Mouse (Mus musculus) E14TG2a.4 (cell line): ENCODE results near the gene Ctdsp2.
A peak's percentile ranks its signal among the peaks of the same experiment; 100 is the strongest.

Experiments
- H3K27me3 ChIP-seq: 2 replicates; pipeline ENCODE4 v1.6.1; 2014; ENCODE audit warnings: low read length, control low read depth; ENCODE audit not compliant: insufficient read depth
- H3K36me3 ChIP-seq: 2 replicates; pipeline ENCODE4 v1.6.1; 2014; ENCODE audit warnings: low read length, control low read depth; ENCODE audit not compliant: insufficient read depth
- H3K4me1 ChIP-seq: replicated peaks from 2 replicates; pipeline ENCODE4 v1.6.1; 2014; ENCODE audit warnings: low read depth, low read length, control low read depth
- H3K4me3 ChIP-seq: replicated peaks from 2 replicates; pipeline ENCODE4 v1.5.1; 2014; ENCODE audit warnings: mild to moderate bottlenecking, low read length
- H3K9me3 ChIP-seq: 2 replicates; pipeline ENCODE4 v1.6.1; 2014; ENCODE audit warnings: low read length, control low read depth
- CTCF ChIP-seq: conservative IDR thresholded peaks from 2 replicates; pipeline ENCODE4 v1.5.1; 2014; ENCODE audit warnings: low read length
- NANOG ChIP-seq: IDR thresholded peaks from 2 replicates; pipeline ENCODE4 v1.6.1; 2014; ENCODE audit warnings: borderline replicate concordance, low read length, mixed read lengths
- POU5F1 ChIP-seq: IDR thresholded peaks from 2 replicates; pipeline ENCODE4 v1.6.1; 2014; ENCODE audit warnings: low read length, borderline replicate concordance

Gene Ctdsp2

GRCm38 (mm10) chr10:127040569-127041214 lies 62.2 kb downstream of the Ctdsp2 start:
- peaks cover 36% of the 10 kb centered on the region for H3K36me3 ChIP-seq
- H3K9me3 ChIP-seq, result no peaks in the 10 kb centered on the region
- 0 out of 2 replicates have a peak, but pooled peaks cover 4% of the 10 kb centered on the region for H3K27me3 ChIP-seq
- peaks cover 79% of the 10 kb centered on the region for H3K4me1 ChIP-seq
- H3K4me3 ChIP-seq, result peak overlapping the region; percentile 93
- TF ChIP-seq POU5F1, result no peak
- no peak for TF ChIP-seq NANOG
- TF ChIP-seq CTCF, result no peak

DNA sequence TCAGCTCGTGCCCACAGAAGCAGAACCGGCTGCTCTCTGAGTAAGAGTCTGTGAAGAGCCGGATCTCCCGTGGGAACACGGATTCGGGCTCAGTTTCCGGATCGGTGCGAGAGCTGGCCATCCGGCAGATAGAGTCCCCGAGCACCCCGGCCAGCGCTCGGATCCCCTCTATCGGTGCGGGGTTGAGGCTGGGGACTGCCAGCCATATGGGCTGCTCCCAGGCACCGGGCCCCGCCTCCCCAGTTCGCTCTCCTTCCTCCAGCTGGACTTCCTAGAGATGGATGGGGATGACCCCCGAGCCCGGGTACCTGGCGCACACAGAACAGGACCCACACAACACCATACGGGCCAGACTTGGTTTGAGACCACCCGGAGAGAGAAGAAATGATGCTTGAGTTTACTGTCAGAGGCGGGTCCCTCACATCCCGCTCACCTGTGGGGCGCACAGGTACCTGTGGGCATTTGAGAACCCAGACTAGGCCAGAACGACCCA lies 62.8 kb downstream of the Ctdsp2 start, which contains the start of the genes Mettl1 and Eef1akmt3:
Gene Mettl1 (plus strand): TSS at position 141 of the 493 bp plus-strand sequence.
Gene Eef1akmt3 (minus strand): TSS at position 240 of the 493 bp plus-strand sequence.
- Histone ChIP-seq H3K27me3 (0 out of 2 replicates have a peak, but pooled peaks cover 2% of the 10 kb centered on the region), H3K4me3 (peak within 1 kb of the TSS; percentile 93), H3K36me3 (peaks cover 38% of the 10 kb centered on the region), H3K4me1 (peaks cover 80% of the 10 kb centered on the region), H3K9me3 (no peaks in the 10 kb centered on the region)
- TF ChIP-seq CTCF (no peak), POU5F1 (no peak), NANOG (no peak)

DNA sequence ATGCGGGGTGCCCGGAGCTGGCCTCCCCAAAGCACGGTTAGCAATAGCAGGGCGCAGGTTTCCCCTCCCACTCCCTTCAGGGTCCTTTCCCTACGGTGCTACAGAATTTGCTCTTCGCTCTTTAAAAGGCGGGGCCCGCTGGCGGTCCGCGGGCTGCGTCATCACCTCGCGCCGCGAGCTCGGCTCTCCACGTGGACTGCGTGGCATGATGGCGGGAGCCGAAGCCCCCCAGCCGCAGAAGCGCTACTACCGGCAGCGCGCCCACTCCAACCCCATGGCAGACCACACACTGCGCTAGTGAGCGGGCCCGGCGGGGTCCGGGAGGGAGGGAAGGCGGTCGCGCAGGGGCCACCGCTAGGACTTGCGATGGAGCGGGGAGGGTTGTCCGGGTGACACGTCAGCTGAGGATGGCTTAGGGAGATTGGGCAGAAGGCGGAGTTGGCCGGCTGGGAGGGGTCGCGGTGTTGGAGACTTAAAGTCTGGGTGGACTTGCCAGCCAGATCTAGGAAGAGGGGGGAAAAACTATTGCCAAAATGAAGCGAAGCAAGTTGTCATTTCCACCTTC lies 63.3 kb downstream of the Ctdsp2 start:
- 0 out of 2 replicates have a peak, but pooled peaks cover 2% of the 10 kb centered on the region for H3K27me3 ChIP-seq
- TF ChIP-seq CTCF, result no peak
- TF ChIP-seq POU5F1, result no peak
- TF ChIP-seq NANOG, result no peak
- peaks cover 42% of the 10 kb centered on the region for H3K36me3 ChIP-seq
- peaks cover 80% of the 10 kb centered on the region for H3K4me1 ChIP-seq
- H3K4me3 ChIP-seq, result peak overlapping the region; percentile 93
- H3K9me3 ChIP-seq, result no peaks in the 10 kb centered on the region

- peaks cover 2% of the 10 kb centered on the region; the same call in 1 of the 2 replicates for H3K27me3 ChIP-seq
- peaks cover 76% of the 10 kb centered on the region for H3K4me1 ChIP-seq
- H3K36me3 ChIP-seq, result peaks cover 47% of the 10 kb centered on the region
- no peak for TF ChIP-seq CTCF
- TF ChIP-seq POU5F1, result no peak
- TF ChIP-seq NANOG, result no peak
- peak overlapping the region; percentile 93 for H3K4me3 ChIP-seq
- H3K9me3 ChIP-seq, result no peaks in the 10 kb centered on the region
These were observed 64.1 kb downstream of the Ctdsp2 start for GRCm38 (mm10) chr10:127042468-127043115.

- Histone ChIP-seq H3K27me3 (peaks cover 8% of the 10 kb centered on the region), H3K4me3 (peak overlapping the region; percentile 93), H3K9me3 (no peaks in the 10 kb centered on the region), H3K36me3 (peaks cover 53% of the 10 kb centered on the region), H3K4me1 (peaks cover 76% of the 10 kb centered on the region)
- TF ChIP-seq NANOG (no peak), CTCF (no peak), POU5F1 (no peak)
These were observed 64.7 kb downstream of the Ctdsp2 start for GRCm38 (mm10) chr10:127043187-127043586.

DNA sequence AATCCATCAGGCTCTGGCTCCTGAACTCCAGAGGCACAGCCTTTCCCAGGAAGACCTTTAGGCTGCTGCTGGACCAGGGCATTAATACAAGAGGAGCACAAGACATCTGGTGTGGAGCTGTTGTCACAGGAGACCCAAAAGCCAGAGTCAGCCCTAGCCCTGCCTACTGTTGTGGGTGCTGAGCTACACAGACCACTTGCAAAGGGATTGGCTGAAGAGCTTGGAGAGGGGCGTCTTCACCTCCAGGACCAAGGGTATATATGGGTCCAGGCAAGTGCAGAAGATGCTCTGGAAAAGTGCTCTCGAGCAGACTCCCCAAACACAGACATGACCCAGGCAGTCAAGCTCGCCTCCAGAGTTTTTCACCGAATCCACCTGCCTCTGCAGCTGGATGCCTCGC lies 69.4 kb downstream of the Ctdsp2 start, which contains the start of gene Cyp27b1:
Gene Cyp27b1 (plus strand): TSS at position 297 of the 400 bp plus-strand sequence.
- TF ChIP-seq NANOG (no peak), POU5F1 (no peak), CTCF (no peak)
- Histone ChIP-seq H3K27me3 (peaks cover 43% of the 10 kb centered on the region), H3K4me3 (peak within 1 kb of the TSS; percentile 64), H3K4me1 (peaks cover 62% of the 10 kb centered on the region), H3K9me3 (peaks cover 12% of the 10 kb centered on the region), H3K36me3 (peaks cover 50% of the 10 kb centered on the region)

GRCm38 (mm10) chr10:127048608-127049394 lies 70.3 kb downstream of the Ctdsp2 start:
- H3K4me1 ChIP-seq, result peaks cover 61% of the 10 kb centered on the region
- no peak for TF ChIP-seq CTCF
- no peak for TF ChIP-seq NANOG
- TF ChIP-seq POU5F1, result no peak
- H3K27me3 ChIP-seq, result peaks cover 43% of the 10 kb centered on the region
- H3K9me3 ChIP-seq, result peaks cover 12% of the 10 kb centered on the region
- H3K36me3 ChIP-seq, result peaks cover 42% of the 10 kb centered on the region
- H3K4me3 ChIP-seq, result peak overlapping the region; percentile 64
